Mouse (Mus musculus): ENCODE measurements around the gene Gm6526. TPM values are rescaled to one million over a fixed set of nuclear protein-coding genes. Genes with fewer than 3 reads are reported as not detected.

The Gm6526 gene
- not detected in 2 replicates for polyA plus RNA-seq (2012; rRNA removed)

DNA sequence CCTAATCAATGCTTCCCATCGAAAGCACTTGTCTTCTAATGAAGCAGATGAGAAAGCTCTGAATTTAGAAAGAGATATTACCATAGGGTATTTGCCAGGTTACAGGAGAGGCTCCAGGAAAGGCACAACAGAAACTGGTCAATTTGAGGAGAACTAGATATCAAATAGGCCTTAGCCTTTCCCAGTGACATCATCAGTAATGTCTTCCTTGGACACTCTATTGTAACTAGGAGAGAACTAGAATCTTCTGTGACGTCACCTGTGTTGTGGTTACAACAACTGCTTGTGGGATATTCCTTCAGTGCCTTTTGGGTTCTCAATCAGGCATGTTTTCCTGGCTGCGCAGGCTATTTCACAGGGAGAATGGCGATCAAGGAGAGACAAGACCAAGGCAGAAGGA, at the start of gene Gm6526:
Gm6526 (plus strand) TSS at position 301 of the 400 bp plus-strand sequence.

DNA sequence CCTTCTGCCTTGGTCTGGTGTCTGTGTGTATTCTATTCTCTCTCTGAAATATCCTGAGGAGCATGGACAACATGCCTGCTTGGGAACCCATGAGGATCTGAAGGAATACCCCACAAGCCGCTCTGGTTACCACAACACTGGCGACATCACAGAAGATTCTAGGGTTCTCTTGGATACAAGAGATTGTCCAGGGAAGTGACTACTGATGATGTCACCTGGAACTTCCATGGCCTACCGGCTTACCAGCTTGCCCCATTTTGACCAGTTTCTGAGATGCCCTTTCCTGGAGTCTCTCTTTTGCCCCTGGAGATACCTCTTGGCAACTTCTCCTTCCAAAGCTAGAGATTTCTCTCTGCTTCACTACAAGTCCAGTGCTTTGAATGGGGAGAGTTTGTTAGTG, 20.3 kb upstream of the Gm6526 start, which contains the start of gene Gm16506:
Gm16506 (minus strand) TSS at position 101 of the 400 bp plus-strand sequence.

DNA sequence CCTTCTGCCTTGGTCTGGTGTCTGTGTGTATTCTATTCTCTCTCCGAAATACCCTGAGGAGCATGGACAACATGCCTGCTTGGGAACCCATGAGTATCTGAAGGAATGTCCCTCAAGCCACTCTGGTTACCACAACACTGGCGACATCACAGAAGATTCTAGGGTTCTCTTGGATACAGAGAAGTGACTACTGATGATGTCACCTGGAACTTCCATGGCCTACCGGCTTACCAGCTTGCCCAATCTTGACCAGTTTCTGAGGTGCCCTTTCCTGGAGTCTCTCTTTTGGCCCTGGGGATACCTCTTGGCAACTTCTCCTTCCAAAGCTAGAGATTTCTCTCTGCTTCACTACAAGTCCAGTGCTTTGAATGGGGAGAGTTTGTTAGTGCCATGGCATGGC, 37.0 kb downstream of the Gm6526 start, which contains the start of gene Gm8180:
Gm8180 (minus strand) TSS at position 101 of the 400 bp plus-strand sequence.

Other genes starting within 250 kb of the Gm6526 start
- gene Gm5799, start 204.3 kb upstream of the Gm6526 start, polyA plus RNA-seq (2012; rRNA removed), result not detected in 2 replicates
- gene Gm17654, start 168.7 kb upstream of the Gm6526 start, polyA plus RNA-seq (2012; rRNA removed), result not detected in 2 replicates
- gene Gm10375, start 139.9 kb upstream of the Gm6526 start, polyA plus RNA-seq (2012; rRNA removed), result not detected in 2 replicates
- not detected in 2 replicates for gene Gm8165, start 70.7 kb upstream of the Gm6526 start, polyA plus RNA-seq (2012; rRNA removed)
- not detected in 2 replicates for gene Gm7324, start 50.0 kb upstream of the Gm6526 start, polyA plus RNA-seq (2012; rRNA removed)
- not detected in 2 replicates for gene Gm16506, start 20.4 kb upstream of the Gm6526 start, polyA plus RNA-seq (2012; rRNA removed)
- not detected in 2 replicates for gene Gm8180, start 36.9 kb downstream of the Gm6526 start, polyA plus RNA-seq (2012; rRNA removed)
- gene Ear1, start 127.7 kb downstream of the Gm6526 start, polyA plus RNA-seq (2012; rRNA removed), result not detected in 2 replicates
- not detected in 2 replicates for gene Ear10, start 175.7 kb downstream of the Gm6526 start, polyA plus RNA-seq (2012; rRNA removed)
- 0.16 and 0.20 TPM in 2 replicates for gene Gm8113, start 177.5 kb downstream of the Gm6526 start, polyA plus RNA-seq (2012; rRNA removed)
- gene Ang5, start 209.2 kb downstream of the Gm6526 start, polyA plus RNA-seq (2012; rRNA removed), result not detected in 2 replicates

Measured in colon, adult 2 months (tissue).